Mouse (Mus musculus) MN1 (cell line): ENCODE results near the gene Hoxa10.

Source experiments
- DNase-seq: peaks from one replicate; pipeline ENCODE4 v3.0.0-alpha.2; 2016; ENCODE audit warnings: low spot score

Hoxa10 gene

GRCm38 (mm10) chr6:52245040-52245756, 4.5 kb upstream of the Hoxa10 start:
- no peak for DNase-seq

DNA sequence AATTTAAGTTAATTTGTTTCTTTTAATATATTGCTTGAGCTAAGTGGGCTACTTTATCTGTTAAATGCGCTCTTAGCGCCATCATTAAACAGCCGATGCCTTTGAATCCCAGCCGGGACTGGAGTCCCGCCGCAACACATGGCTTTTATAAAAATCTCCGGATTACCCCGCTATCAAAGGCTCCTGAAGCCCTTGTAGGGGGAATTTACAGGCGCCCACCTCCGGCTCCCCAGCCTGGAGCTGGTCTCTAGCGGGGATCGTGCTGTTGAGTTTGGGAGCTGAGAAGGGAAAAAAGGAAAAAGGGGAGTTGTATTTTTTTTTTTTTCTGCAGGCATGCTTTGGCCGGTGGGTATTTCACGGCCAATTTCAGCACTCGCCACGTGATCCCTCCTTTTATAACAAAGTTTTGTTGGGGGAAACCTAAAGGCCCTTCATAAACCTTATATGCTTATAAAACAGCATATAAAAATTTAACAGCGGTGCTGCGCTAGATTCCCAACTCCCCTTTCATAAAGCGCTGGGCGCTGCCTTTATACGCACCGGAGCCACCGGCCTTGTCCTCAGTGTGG, 3.9 kb upstream of the Hoxa10 start:
- DNase-seq: no peak

- DNase-seq: no peak
Observed at GRCm38 (mm10) chr6:52243681-52244121, 3.0 kb upstream of the Hoxa10 start.

DNA sequence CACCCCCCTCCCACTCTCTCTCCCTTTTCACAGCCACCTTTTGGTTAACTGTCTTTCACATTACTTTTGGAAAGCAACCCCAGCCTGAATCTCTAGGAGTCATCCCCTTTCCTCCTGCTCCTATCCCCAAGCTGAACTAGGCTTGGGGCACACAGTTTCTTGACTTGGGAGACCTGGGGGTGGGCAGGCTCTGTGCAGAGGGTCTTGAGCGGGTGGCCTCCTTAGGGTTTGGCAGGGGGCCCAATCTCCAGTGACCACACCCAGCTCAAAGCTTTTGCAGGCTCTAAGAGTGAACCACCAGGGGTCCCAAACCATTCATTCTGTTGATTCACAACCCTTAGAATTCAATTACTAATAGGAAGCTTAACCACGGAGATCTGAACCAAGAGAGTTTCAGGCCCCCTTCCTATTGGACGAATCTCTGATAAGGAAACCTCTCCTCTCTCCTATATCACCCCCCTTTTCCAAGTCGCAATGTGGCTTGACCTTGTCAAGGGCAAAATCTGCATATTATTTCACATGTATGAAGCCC, 2.2 kb upstream of the Hoxa10 start:
- no peak for DNase-seq

- DNase-seq: no peak
Observed at GRCm38 (mm10) chr6:52241001-52241621, 457 bp upstream of the Hoxa10 start.

DNA sequence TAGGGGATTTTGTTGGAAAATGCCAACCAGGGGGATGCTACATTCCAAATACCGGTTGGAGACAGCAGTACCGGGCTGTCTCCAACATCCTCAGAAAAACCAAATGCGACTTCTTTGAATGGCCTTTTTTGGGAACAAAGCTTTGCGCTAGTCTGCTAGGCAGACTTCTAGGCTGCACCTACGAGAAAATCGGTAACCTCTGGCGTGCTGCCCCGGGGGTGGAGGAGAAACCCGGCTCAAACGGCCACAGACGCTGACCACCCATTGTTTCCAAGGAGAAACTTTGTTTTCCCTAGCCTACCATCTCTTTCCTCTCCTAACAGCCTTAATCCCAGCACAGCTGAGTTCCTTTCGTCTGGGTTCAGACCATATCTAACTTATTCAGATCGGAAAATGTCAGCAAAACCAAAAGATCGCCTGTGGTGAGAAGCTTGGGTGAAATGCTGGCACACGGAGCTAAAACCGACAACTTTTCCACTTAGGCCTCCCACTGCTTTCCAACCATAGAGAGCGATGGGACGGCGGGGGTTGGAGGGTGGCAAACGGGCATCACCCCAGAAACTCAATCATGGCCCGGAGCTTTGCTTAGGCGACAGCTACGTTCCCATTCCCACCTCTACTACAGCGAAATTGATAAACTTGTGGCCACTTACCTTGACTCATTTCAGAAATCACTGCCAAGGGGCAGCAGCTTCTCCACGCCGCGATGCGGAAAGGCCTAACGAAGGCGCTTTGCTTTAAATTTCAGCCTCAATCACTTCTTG, 847 bp downstream of the Hoxa10 start:
- DNase-seq: no peak

GRCm38 (mm10) chr6:52238976-52239375, 1.7 kb downstream of the Hoxa10 start:
- no peak for DNase-seq

GRCm38 (mm10) chr6:52238155-52238545, 2.5 kb downstream of the Hoxa10 start:
- no peak for DNase-seq

GRCm38 (mm10) chr6:52237346-52238154, 3.1 kb downstream of the Hoxa10 start:
- DNase-seq: no peak

GRCm38 (mm10) chr6:52236806-52237205, 3.8 kb downstream of the Hoxa10 start:
- DNase-seq: no peak

- DNase-seq: no peak
Observed at GRCm38 (mm10) chr6:52235866-52236265, 4.8 kb downstream of the Hoxa10 start.

- no peak for DNase-seq
Observed at GRCm38 (mm10) chr6:52235267-52235666, 5.4 kb downstream of the Hoxa10 start.

DNA sequence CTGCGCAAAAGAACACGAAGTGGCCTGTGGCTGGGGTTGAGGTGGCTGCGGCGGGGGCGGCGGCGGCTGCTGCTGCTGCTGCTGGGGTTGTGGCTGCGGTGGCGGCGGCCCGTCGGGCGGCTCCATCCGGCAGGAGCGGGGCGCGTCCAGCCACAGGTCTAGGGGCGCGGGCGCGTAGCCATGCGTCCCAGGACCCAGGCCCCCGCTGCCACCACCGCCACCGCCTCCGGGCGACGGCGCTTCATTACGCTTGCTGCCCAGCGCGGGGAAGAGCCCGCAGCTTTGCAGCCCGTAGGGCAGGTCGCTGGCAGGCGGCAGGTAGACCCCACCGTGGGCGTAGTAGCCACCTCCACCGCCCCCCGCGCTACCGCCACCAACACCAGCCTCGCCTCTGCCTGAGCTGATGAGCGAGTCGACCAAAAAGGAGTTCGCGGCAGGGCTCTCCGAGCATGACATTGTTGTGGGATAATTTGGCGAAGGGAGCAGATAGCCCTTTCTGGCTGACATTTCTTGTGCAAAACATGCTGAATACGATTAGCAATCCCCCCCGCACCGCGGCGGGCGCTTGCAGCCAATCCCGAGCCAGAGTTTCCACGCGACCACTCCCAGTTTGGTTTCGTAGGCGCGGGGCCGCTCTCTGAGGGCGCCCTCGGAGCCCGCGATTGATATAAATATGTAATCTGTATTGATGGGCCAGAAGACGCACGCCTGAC, 6.1 kb downstream of the Hoxa10 start:
- no peak for DNase-seq

DNA sequence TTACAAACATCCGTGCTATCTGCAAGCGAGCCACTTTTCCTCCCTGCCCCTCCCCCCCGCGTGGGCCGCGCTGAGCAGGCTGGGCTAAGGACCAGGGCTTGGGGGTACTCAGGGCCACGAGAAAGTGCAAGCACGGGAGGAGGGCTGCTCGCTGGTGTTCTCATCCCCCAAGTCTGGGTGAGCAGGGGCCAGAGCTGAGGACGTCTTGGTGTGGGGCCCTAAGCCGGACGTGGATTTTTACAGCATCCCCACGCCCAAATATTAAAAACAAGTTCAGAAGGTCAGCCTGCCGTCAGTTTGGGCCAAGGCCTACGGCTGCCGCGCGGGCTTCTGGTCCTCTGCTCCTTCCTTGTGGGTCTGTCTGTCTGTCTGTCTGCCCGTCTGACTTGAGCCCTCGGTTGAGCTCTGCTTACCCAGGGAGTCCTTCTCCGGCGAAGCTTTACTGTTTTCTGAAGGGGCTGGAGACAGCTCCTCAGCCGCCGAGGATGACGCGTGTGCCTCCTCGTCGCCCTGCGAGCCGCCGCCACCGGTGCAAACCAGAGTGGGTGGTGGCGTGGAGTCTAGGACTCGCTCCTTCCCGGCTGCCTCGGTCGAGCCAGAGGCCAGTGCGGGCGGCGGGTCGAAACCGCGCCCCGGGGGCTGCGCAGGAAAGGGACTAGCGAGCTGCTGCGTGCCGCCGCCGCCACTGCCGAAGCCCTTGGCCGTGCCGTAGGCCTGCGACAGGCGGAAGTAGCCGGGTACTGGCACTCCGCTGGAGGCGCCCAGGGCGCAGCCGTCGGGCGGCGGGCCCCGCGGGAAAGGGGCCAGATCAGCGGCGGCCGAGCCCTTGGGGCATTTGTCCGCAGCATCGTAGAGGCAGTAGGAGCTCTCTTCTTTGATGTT, 6.9 kb downstream of the Hoxa10 start:
- DNase-seq: no peak

- no peak for DNase-seq
Observed at GRCm38 (mm10) chr6:52232984-52233545, 7.6 kb downstream of the Hoxa10 start.

DNA sequence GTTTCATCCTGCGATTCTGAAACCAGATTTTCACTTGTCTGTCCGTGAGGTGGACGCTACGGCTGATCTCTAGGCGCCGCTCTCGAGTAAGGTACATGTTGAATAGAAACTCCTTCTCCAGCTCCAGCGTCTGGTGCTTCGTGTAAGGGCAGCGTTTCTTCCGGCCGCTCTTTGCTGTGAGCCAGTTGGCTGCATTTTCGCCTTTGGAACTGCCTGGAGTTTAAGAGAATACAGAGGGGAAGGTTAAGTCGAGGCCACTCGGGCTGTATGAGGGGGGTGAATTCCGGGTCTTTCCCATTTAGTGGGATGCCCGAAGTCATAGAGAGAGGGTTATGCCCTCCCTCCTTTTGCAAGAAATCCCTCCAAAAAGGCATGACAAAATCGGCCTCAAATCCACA, 8.1 kb downstream of the Hoxa10 start:
- DNase-seq: no peak

- no peak for DNase-seq
Observed at GRCm38 (mm10) chr6:52231885-52232567, 8.6 kb downstream of the Hoxa10 start.

DNA sequence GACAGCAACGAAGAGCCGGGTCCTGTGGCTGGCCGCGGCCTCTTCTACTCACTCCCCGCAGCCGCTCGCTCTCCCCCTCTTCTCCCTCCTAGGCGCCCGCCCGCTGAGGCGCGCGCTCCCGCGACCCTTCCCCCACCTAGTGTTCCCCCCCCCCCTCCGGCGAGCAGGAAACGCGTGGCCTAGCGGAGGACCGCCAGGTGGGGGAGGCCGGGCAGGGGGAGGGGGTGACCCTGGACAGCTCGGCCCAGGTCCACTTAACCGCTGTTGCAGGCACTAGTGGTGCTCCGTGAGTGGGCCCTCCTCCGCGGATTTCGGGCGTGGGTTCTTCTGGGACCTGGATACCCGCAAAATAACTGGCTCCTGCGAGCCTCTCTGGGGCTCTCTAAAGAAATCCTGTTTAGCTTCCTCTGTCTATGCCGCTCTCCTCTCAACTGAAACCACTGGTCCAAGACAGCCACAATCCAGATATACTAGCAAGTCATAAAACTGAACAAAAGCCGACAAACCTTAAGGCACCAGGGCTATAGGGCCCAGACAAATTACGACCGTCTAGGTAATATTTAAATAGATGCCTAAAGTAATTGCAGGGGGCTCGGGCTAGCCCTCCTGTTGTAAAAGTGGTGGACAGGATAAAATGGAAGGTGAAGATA, 10.0 kb downstream of the Hoxa10 start, which contains the start of gene Hoxa9:
TSS of gene Hoxa9 (minus strand) at position 574 of the 650 bp plus-strand sequence.
- no peak for DNase-seq
